Mouse (Mus musculus): ENCODE results near the gene Kdm8. TPM values are rescaled to one million over a fixed set of nuclear protein-coding genes. Genes with fewer than 3 reads are reported as not detected.

Gene Kdm8
- total and polyA plus RNA-seq, 2 experiments from 2014 or later, result 2.6 to 5.4 TPM

GRCm38 (mm10) chr7:125416762-125417161 lies 27.7 kb upstream of the Kdm8 start:
- DNase-seq (ENCODE audit: low spot score), result no peak
- H3K9me3 ChIP-seq (ENCODE audit: low read length), result no peaks in the 10 kb centered on the region
- H3K4me3 ChIP-seq (ENCODE audit: low read depth, low read length), result no peak overlapping the region

DNA sequence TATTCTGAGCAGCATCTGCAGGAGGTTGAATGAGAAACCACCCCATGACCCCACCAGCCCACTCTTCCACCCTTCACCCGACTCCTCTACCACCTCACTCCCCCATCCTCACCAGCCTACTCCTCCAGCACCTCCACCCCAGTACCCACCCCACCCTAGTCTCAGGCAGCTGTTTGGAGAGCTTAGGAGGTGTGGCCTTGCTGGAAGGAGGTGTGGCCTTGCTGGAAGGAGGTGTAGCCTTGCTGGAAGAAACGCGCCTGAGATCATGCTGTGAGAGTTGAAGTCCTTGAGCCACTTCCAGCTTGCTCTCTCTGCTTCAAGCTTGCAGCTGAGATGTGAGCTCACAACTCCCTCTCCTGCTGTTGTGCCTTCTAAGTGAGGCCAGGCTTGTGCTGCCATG lies 26.1 kb upstream of the Kdm8 start:
- DNase-seq (ENCODE audit: low spot score) (no peak), ATAC-seq (ENCODE audit: low FRiP score) (no peak)
- no peaks in the 10 kb centered on the region for H3K27me3 ChIP-seq (ENCODE audit: insufficient read depth, low read length)
- WGBS, result 36% methylated on average over 3 of the region's 3 CpGs
- no peak overlapping the region for H3K27ac ChIP-seq (ENCODE audit: low read depth, low read length)
- TF ChIP-seq CTCF (IDR thresholded peaks at IDR 0.05), result no peak
- no peaks in the 10 kb centered on the region for H3K9me3 ChIP-seq (ENCODE audit: low read length)
- H3K4me1 ChIP-seq (ENCODE audit: insufficient read depth, low read length), result no peaks in the 10 kb centered on the region
- no peak overlapping the region for H3K4me3 ChIP-seq (ENCODE audit: low read depth, low read length)
- no peak overlapping the region for H3K9ac ChIP-seq (replicated peaks; ENCODE audit: low read length, poor library complexity, severe bottlenecking)
- H3K4me2 ChIP-seq (ENCODE audit: low read depth, low read length, poor library complexity, severe bottlenecking), result no peak overlapping the region
- no peaks in the 10 kb centered on the region for H3K36me3 ChIP-seq (ENCODE audit: insufficient read depth, low read length)

More at GRCm38 (mm10) chr7:125416762-125417161, 27.7 kb upstream of the Kdm8 start:
- no peak for ATAC-seq (ENCODE audit: low FRiP score)
- Histone ChIP-seq H3K36me3 (ENCODE audit: insufficient read depth, low read length) (no peaks in the 10 kb centered on the region), H3K27me3 (ENCODE audit: insufficient read depth, low read length) (no peaks in the 10 kb centered on the region), H3K4me2 (ENCODE audit: low read depth, low read length, poor library complexity, severe bottlenecking) (no peak overlapping the region), H3K27ac (ENCODE audit: low read depth, low read length) (no peak overlapping the region), H3K9ac (replicated peaks; ENCODE audit: low read length, poor library complexity, severe bottlenecking) (no peak overlapping the region), H3K4me1 (ENCODE audit: insufficient read depth, low read length) (no peaks in the 10 kb centered on the region)
- whole genome bisulfite sequencing, result 83% methylated on average over 5 of the region's 5 CpGs
- TF ChIP-seq CTCF (IDR thresholded peaks at IDR 0.05), result no peak

- 59% methylated on average over 2 of the region's 2 CpGs for WGBS
- Histone ChIP-seq H3K4me2 (ENCODE audit: low read depth, low read length, poor library complexity, severe bottlenecking) (no peak overlapping the region), H3K27me3 (ENCODE audit: insufficient read depth, low read length) (no peaks in the 10 kb centered on the region), H3K4me1 (ENCODE audit: insufficient read depth, low read length) (no peaks in the 10 kb centered on the region), H3K9ac (replicated peaks; ENCODE audit: low read length, poor library complexity, severe bottlenecking) (no peak overlapping the region), H3K36me3 (ENCODE audit: insufficient read depth, low read length) (no peaks in the 10 kb centered on the region), H3K4me3 (ENCODE audit: low read depth, low read length) (no peak overlapping the region), H3K27ac (ENCODE audit: low read depth, low read length) (no peak overlapping the region), H3K9me3 (ENCODE audit: low read length) (no peaks in the 10 kb centered on the region)
- TF ChIP-seq CTCF (IDR thresholded peaks at IDR 0.05), result peak; percentile 63
- DNase-seq (ENCODE audit: low spot score) (no peak), ATAC-seq (ENCODE audit: low FRiP score) (no peak)
These were observed 24.3 kb upstream of the Kdm8 start for GRCm38 (mm10) chr7:125420190-125420589.

- Histone ChIP-seq H3K9me3 (ENCODE audit: low read length) (no peaks in the 10 kb centered on the region), H3K27ac (ENCODE audit: low read depth, low read length) (no peak overlapping the region), H3K4me2 (ENCODE audit: low read depth, low read length, poor library complexity, severe bottlenecking) (no peak overlapping the region), H3K4me1 (ENCODE audit: insufficient read depth, low read length) (no peaks in the 10 kb centered on the region), H3K4me3 (ENCODE audit: low read depth, low read length) (no peak overlapping the region), H3K9ac (replicated peaks; ENCODE audit: low read length, poor library complexity, severe bottlenecking) (no peak overlapping the region), H3K36me3 (ENCODE audit: insufficient read depth, low read length) (no peaks in the 10 kb centered on the region), H3K27me3 (ENCODE audit: insufficient read depth, low read length) (no peaks in the 10 kb centered on the region)
- no peak for ATAC-seq (ENCODE audit: low FRiP score)
- 43% methylated on average over 2 of the region's 2 CpGs for WGBS
- TF ChIP-seq CTCF (IDR thresholded peaks at IDR 0.05), result no peak
- DNase-seq (ENCODE audit: low spot score), result no peak
These were observed 22.6 kb upstream of the Kdm8 start for GRCm38 (mm10) chr7:125421911-125422310.

DNA sequence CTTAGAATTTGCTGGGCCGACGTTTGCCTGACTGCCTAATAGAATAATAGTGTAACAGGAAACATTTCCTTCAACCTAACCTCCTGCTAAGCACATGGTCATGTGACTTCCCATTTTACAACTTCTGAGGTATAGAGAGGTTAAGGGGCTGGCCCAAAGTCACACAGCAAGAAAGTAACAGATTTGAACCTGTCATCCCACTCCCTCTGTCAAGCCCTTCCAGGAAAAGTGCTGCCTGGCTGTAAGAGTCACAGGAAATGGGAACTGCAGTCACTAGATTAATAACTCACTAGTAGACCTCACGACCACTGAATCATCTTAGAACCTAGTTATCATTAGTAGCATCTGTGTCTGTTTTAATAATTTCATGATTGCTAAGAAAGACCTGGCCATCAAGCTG lies 21.4 kb upstream of the Kdm8 start:
- no peak for ATAC-seq (ENCODE audit: low FRiP score)
- no peak for TF ChIP-seq CTCF (IDR thresholded peaks at IDR 0.05)
- no peaks in the 10 kb centered on the region for H3K4me1 ChIP-seq (ENCODE audit: insufficient read depth, low read length)
- no peaks in the 10 kb centered on the region for H3K27me3 ChIP-seq (ENCODE audit: insufficient read depth, low read length)
- whole genome bisulfite sequencing, result 75% methylated on average over 3 of the region's 3 CpGs
- no peak overlapping the region for H3K4me2 ChIP-seq (ENCODE audit: low read depth, low read length, poor library complexity, severe bottlenecking)
- H3K27ac ChIP-seq (ENCODE audit: low read depth, low read length), result no peak overlapping the region
- no peaks in the 10 kb centered on the region for H3K36me3 ChIP-seq (ENCODE audit: insufficient read depth, low read length)
- no peaks in the 10 kb centered on the region for H3K9me3 ChIP-seq (ENCODE audit: low read length)
- H3K9ac ChIP-seq (replicated peaks; ENCODE audit: low read length, poor library complexity, severe bottlenecking), result no peak overlapping the region
- no peak for DNase-seq (ENCODE audit: low spot score)
- H3K4me3 ChIP-seq (ENCODE audit: low read depth, low read length), result no peak overlapping the region

- no peaks in the 10 kb centered on the region for H3K4me1 ChIP-seq (ENCODE audit: insufficient read depth, low read length)
- TF ChIP-seq CTCF (IDR thresholded peaks at IDR 0.05), result no peak
- ATAC-seq (ENCODE audit: low FRiP score) (no peak), DNase-seq (ENCODE audit: low spot score) (peak; percentile 65)
- H3K36me3 ChIP-seq (ENCODE audit: insufficient read depth, low read length), result no peaks in the 10 kb centered on the region
- no peak overlapping the region for H3K9ac ChIP-seq (replicated peaks; ENCODE audit: low read length, poor library complexity, severe bottlenecking)
- no peak overlapping the region for H3K4me2 ChIP-seq (ENCODE audit: low read depth, low read length, poor library complexity, severe bottlenecking)
- 72% methylated on average over 12 of the region's 12 CpGs for WGBS
- H3K27me3 ChIP-seq (ENCODE audit: insufficient read depth, low read length), result no peaks in the 10 kb centered on the region
- H3K4me3 ChIP-seq (ENCODE audit: low read depth, low read length), result no peak overlapping the region
- H3K9me3 ChIP-seq (ENCODE audit: low read length), result no peaks in the 10 kb centered on the region
- no peak overlapping the region for H3K27ac ChIP-seq (ENCODE audit: low read depth, low read length)
These were observed 16.9 kb upstream of the Kdm8 start for GRCm38 (mm10) chr7:125427492-125428090.
